Comparison of ENCODE assay signal across 7 mouse cellular contexts in the genomic region with DNA sequence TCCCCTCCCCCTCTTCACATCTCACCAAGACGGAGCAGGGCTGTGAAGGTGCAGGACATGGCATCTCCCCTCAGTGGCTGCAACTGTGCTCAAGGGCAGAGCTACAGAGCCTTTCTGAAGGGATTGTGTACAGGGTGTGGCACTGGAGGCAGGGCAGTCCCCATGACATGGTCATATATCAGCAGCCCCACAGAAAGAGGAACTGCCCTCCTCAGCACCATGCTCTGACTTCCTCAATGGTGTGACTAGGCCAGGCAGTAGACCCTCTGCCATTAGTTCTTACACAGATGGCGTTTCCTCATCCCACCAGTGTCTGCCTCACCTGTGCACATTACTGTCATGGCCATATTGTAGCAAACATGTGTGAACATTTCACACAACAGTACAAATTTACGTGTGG. TPM values are rescaled to one million over a fixed set of nuclear protein-coding genes. Genes with fewer than 3 reads are reported as not detected.
DNase-seq lines count a peak whose midpoint lies in the region; ATAC-seq and TF ChIP-seq lines count a peak whose summit lies in the region.
"Not testable (repeated sequence)": the region's sequence is repeated elsewhere in the genome, so short reads cannot be mapped to it uniquely, and the experiment has no call there.

A gene (minus strand): TSS at position 124 of the 400 bp plus-strand sequence.

- 8% methylated on average over 1 of the region's 3 CpGs for WGBS in spleen, adult 2 months

- not testable (repeated sequence) for TF ChIP-seq POLR2A in spleen, adult 2 months (IDR thresholded peaks at IDR 0.05; ENCODE audit: low read depth, low read length)

- peak within 1 kb of the TSS; percentile 67 for H3K27ac ChIP-seq in spleen, adult 2 months (ENCODE audit: insufficient read depth, low read length)

- TF ChIP-seq CTCF in spleen, adult 2 months (IDR thresholded peaks at IDR 0.05; ENCODE audit: extremely low read depth, insufficient read depth, insufficient read length, insufficient replicate concordance): not testable (repeated sequence)

- not testable (repeated sequence) for H3K4me3 ChIP-seq in megakaryocyte, embryonic 14.5 days (replicated peaks)
- H3K4me3 ChIP-seq in spleen, adult 2 months (ENCODE audit: extremely low read depth, insufficient read depth, insufficient read length): peak within 1 kb of the TSS; percentile 40; the same call in 1 of the 2 replicates

- not testable (repeated sequence) for H3K27me3 ChIP-seq in megakaryocyte, embryonic 14.5 days (replicated peaks); spleen, adult 2 months (ENCODE audit: control insufficient read depth, insufficient read depth, low read length)

- peak; percentile 40 to 56 for DNase-seq in B cell, adult 2 months
- peak; percentile 93 for DNase-seq in heart, adult 11 months
- peak; percentile 20 for DNase-seq in lung, postnatal 25 days (ENCODE audit: low spot score)
- not testable (repeated sequence) for DNase-seq in spleen, adult 2 months (ENCODE audit: low read depth in 1 of 2, low spot score in 2 of 2)
- peak; percentile 0 for DNase-seq in thymus, postnatal 14 days

- not testable (repeated sequence) for H3K4me1 ChIP-seq in megakaryocyte, embryonic 14.5 days; spleen, adult 2 months (ENCODE audit: control insufficient read depth, insufficient read depth, insufficient read length)

- not testable (repeated sequence) for ATAC-seq in erythroblast, adult 5-6 weeks (replicated peaks; ENCODE audit: low FRiP score, poor library complexity, severe bottlenecking)

- not testable (repeated sequence) for H3K36me3 ChIP-seq in megakaryocyte, embryonic 14.5 days (replicated peaks; ENCODE audit: low read length); spleen, adult 2 months (ENCODE audit: control insufficient read depth, insufficient read depth, low read length)

- H3K9me3 ChIP-seq in megakaryocyte, embryonic 14.5 days: not testable (repeated sequence)

RNA-seq across cellular contexts. Expression of the gene that starts here (rescaled TPM):
- 44.4 and 48.7 TPM in 2 replicates for total RNA-seq in erythroblast, adult 5-6 weeks (2015; ENCODE audit: low replicate concordance)
- 10.7 and 16.3 TPM in 2 replicates for total RNA-seq in erythroblast, adult 5-6 weeks (2017; ENCODE audit: low replicate concordance)
- polyA plus RNA-seq in megakaryocyte, embryonic 14.5 days (2012; ENCODE audit: insufficient read depth, low replicate concordance): 14.2 TPM in 1 of 2 replicates, not detected in the other
- 51.9 and 72.4 TPM in 2 replicates for polyA plus RNA-seq in spleen, adult 2 months (2012; rRNA removed)
